Mouse (Mus musculus): ENCODE measurements around the gene Gosr1. TPM values are rescaled to one million over a fixed set of nuclear protein-coding genes. Genes with fewer than 3 reads are reported as not detected.
"Not testable (repeated sequence)": the region's sequence is repeated elsewhere in the genome, so short reads cannot be mapped to it uniquely, and the experiment has no call there.

Gene Gosr1
- polyA plus RNA-seq, 1 experiment from 2014 or later: 32.7 TPM

DNA sequence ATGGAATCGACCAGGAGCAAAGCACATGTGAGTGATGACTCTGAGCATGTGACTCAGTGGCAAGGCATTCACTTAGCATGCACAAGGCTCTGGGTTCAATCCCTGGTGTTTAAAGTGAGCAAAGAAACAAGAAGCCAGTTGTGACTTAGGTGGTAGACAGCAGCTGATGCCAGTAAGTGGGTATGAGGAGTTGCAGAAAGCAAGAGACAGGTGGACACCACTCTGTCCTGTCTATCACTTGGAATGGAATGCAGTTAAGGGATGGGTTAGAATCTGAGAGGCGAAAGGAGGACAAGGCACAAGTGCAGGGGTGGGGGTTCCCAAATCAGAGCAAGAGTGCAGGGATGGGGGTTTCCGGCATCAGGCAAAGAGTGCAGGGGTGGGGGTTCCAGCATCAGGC lies 71.3 kb downstream of the Gosr1 start:
- Histone ChIP-seq H3K36me3 (ENCODE audit: control insufficient read depth, insufficient read depth, low read length) (no peaks in the 10 kb centered on the region), H3K27me3 (ENCODE audit: control insufficient read depth, insufficient read depth, low read length) (no peaks in the 10 kb centered on the region), H3K9ac (ENCODE audit: low read length) (no peak overlapping the region), H3K27ac (replicated peaks; ENCODE audit: low read depth, low read length) (no peak overlapping the region), H3K4me2 (ENCODE audit: low read depth, severe bottlenecking) (no peak overlapping the region), H3K4me1 (ENCODE audit: control insufficient read depth, insufficient read depth, low read length) (no peaks in the 10 kb centered on the region), H3K9me3 (ENCODE audit: control insufficient read depth, low read length) (no peaks in the 10 kb centered on the region), H3K4me3 (ENCODE audit: low read depth, low read length) (no peak overlapping the region)
- WGBS: 81% methylated on average over 3 of the region's 3 CpGs
- DNase-seq (ENCODE audit: low spot score) (no peak), ATAC-seq (ENCODE audit: insufficient number of reproducible peaks, low FRiP score, low TSS enrichment, low read depth) (no peak)

DNA sequence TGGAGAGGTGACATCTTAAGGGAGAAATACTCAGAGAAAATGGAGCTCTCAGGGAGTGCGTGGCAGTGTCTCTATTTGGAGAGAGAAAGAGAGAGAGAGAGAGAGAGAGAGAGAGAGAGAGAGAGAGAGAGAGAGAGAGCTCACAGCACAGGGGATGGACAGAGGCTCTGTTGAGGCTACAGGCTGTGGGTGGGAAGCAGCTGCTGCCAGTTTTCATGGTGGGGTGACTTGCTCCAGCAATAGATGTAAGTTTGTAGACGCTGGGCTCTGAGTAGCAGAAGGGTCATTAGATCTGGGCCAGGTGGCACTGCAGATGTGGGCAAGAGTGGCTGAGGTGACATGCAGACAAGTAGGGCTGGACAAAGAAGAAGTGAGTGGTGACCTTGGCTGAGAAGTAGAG lies 77.8 kb downstream of the Gosr1 start:
- DNase-seq (ENCODE audit: low spot score): no peak
- no peak for ATAC-seq (ENCODE audit: insufficient number of reproducible peaks, low FRiP score, low TSS enrichment, low read depth)
- 73% methylated on average over 2 of the region's 2 CpGs for WGBS

DNA sequence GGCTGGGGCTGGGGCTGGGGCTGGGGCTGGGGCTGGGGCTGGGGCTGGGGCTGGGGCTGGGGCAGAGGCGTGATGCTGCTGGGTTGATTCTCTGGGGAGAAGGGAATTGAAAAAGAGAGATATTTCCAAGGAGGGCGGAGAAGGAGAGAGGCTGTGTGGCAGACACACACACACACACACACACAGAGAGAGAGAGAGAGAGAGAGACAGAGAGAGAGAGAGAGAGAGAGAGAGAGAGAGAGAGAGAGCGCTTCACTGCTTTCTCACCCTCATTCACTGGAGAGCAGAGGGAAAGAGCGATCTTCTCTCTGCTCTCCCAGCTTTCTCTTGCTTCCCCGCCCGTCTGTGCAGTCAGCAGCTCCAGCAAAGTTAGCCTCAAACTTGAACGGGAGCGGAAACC lies 83.9 kb downstream of the Gosr1 start, which contains the start of gene Trarg1:
Gene Trarg1, plus strand, starts transcription at position 301 of the 400 bp plus-strand sequence.
- 62% methylated on average over 7 of the region's 8 CpGs for WGBS
- not testable (repeated sequence) for H3K27me3 ChIP-seq (ENCODE audit: control insufficient read depth, insufficient read depth, low read length); H3K4me1 ChIP-seq (ENCODE audit: control insufficient read depth, insufficient read depth, low read length); DNase-seq (ENCODE audit: low spot score); ATAC-seq (ENCODE audit: insufficient number of reproducible peaks, low FRiP score, low TSS enrichment, low read depth); H3K27ac ChIP-seq (replicated peaks; ENCODE audit: low read depth, low read length); H3K4me2 ChIP-seq (ENCODE audit: low read depth, severe bottlenecking); H3K9ac ChIP-seq (ENCODE audit: low read length); H3K4me3 ChIP-seq (ENCODE audit: low read depth, low read length); H3K9me3 ChIP-seq (ENCODE audit: control insufficient read depth, low read length); H3K36me3 ChIP-seq (ENCODE audit: control insufficient read depth, insufficient read depth, low read length)

More for the DNA sequence above, 77.8 kb downstream of the Gosr1 start:
- H3K4me1 ChIP-seq (ENCODE audit: control insufficient read depth, insufficient read depth, low read length): no peaks in the 10 kb centered on the region
- H3K27me3 ChIP-seq (ENCODE audit: control insufficient read depth, insufficient read depth, low read length): no peaks in the 10 kb centered on the region
- H3K9ac ChIP-seq (ENCODE audit: low read length): no peak overlapping the region
- H3K9me3 ChIP-seq (ENCODE audit: control insufficient read depth, low read length): no peaks in the 10 kb centered on the region
- H3K4me2 ChIP-seq (ENCODE audit: low read depth, severe bottlenecking): no peak overlapping the region
- H3K4me3 ChIP-seq (ENCODE audit: low read depth, low read length): no peak overlapping the region
- no peaks in the 10 kb centered on the region for H3K36me3 ChIP-seq (ENCODE audit: control insufficient read depth, insufficient read depth, low read length)
- H3K27ac ChIP-seq (replicated peaks; ENCODE audit: low read depth, low read length): no peak overlapping the region

Other genes starting within 250 kb of the Gosr1 start
- gene Abr, start 141.3 kb downstream of the Gosr1 start, polyA plus RNA-seq (2014; fragmentation: Nextera tagmentation; extraction: Ambion mirVana): 45.2 and 50.1 TPM in 2 replicates
- gene Bhlha9, start 91.1 kb downstream of the Gosr1 start, polyA plus RNA-seq (2014; fragmentation: Nextera tagmentation; extraction: Ambion mirVana): 13.8 and 16.2 TPM in 2 replicates
- gene Trarg1, start 83.8 kb downstream of the Gosr1 start, polyA plus RNA-seq (2014; fragmentation: Nextera tagmentation; extraction: Ambion mirVana): 0.08 and 0.20 TPM in 2 replicates
- gene Cpd, start 83.4 kb upstream of the Gosr1 start, polyA plus RNA-seq (2014; fragmentation: Nextera tagmentation; extraction: Ambion mirVana): 14.3 and 14.8 TPM in 2 replicates
- not detected in 2 replicates for gene Tmigd1, start 138.6 kb upstream of the Gosr1 start, polyA plus RNA-seq (2014; fragmentation: Nextera tagmentation; extraction: Ambion mirVana)
- gene Blmh, start 161.2 kb upstream of the Gosr1 start, polyA plus RNA-seq (2014; fragmentation: Nextera tagmentation; extraction: Ambion mirVana): 171 and 181 TPM in 2 replicates
- gene Slc6a4, start 235.0 kb upstream of the Gosr1 start, polyA plus RNA-seq (2014; fragmentation: Nextera tagmentation; extraction: Ambion mirVana): 0.40 and 0.53 TPM in 2 replicates